Mouse (Mus musculus): ENCODE results near the gene Abca15.
"Not testable (repeated sequence)": the region's sequence is repeated elsewhere in the genome, so short reads cannot be mapped to it uniquely, and the experiment has no call there.

Abca15 gene

DNA sequence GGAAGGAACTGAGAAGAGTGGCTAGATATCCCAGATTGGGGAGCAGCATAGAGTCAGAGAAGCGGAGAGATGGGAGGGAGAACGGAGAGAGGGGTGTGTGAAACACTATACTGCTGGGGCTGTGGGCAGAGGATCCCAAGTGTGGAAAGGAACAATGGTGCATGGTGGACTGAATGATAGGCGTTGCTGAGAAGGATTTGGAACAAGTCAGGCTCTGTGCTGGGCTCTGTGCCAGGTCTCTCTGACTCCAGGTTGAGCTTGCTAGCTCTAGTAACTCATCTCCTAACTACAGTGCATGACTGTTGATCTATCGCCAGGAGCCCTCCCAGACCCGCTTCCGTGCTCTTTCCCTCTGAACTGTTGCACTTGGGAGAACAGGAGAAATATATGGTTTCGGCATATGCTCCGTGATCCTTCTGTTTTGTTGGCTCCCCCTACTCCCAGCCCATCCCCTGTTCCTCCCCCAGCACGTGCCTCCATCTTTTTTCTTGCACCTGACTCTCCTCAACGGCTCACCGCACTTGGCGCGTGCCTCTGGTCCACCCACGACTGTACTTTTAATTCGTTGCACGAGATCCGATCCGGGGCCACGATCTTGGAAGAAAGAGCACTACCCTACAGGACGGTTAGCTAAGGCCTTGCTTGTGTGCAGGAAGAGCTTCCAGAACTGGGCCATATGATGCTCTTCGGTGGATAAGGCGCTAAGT is at the start of gene Abca15:
TSS of gene Abca15 (plus strand) at position 584 of the 707 bp plus-strand sequence.
- DNase-seq = no peak

DNA sequence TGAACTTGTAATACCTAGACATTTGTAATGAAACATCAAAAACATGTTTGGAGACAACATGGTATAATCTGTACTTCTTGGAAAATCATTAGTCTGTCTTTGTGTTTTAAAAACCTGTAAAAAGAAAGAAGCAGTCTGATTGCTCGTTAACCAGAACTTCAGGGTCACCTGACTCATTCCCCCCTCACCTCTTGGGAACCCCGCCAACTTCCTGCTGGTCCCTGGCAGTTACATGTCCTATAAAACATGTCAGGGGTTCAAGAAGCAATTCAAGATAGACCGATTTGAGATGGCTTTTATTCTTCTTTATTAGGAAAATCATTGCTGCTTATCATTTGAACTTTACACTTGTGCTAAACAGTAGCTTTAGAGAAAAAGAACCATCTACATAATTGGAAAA is 43.2 kb upstream of the Abca15 start:
- DNase-seq = no peak

DNA sequence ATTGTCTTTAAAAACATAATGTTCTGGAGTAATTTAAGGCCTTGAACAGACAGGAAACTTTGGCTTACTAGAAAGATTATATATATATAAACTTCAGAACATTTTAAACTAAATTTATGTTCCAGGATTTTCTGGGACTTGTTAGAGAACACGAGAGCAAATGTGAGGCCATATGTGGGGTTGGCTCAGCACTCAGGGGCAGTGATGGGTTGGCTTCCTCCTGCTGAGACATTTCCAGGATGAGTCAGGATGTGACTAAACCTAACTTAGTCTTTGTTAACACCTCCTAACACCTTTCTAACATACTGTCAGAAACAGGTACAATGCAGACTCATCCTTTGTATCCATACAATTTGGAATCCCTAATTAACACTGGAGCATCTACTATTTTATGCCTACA is 12.4 kb upstream of the Abca15 start:
- DNase-seq = no peak

DNA sequence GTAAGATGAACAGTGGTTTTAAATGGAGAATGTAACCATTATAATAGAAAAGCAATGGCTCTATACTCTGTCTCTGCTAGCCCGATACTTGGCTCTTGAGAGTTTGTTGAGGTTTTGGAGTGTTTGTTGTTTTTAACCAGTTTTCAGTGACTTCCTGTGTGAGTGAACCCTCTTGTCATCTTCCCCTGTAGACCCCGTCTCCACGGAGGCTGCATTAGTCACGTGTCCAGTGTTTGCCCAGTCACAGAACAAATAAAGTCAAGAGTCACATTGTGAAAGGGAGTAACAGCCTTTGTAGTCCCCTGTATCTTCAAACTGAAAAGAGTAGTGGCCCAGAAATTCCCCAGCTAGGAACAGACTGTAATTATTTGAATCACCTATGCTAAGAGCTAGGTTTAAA is 5.5 kb upstream of the Abca15 start:
- peak in 1 of 2 experiments; percentile 40 for DNase-seq

DNA sequence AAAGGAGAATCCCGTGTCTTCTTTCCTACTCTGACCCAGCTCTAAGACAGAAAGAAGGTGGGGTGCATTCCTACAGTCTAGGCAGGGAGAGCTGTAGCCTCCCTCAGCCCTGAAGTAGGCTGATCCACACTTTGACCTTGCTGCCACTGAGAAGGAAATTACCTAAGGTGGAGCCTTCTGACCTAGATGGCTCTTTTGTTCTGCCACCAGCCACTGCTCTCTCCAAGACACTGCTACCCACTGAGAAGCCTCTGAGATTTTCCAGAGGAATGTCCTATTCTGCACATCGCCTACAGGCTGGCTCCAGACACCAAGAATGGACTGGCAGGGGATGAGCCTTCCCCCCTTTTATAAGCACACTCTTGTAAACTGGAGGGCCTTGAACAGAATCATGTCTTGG is 2.6 kb upstream of the Abca15 start:
- DNase-seq = not testable (repeated sequence)

DNA sequence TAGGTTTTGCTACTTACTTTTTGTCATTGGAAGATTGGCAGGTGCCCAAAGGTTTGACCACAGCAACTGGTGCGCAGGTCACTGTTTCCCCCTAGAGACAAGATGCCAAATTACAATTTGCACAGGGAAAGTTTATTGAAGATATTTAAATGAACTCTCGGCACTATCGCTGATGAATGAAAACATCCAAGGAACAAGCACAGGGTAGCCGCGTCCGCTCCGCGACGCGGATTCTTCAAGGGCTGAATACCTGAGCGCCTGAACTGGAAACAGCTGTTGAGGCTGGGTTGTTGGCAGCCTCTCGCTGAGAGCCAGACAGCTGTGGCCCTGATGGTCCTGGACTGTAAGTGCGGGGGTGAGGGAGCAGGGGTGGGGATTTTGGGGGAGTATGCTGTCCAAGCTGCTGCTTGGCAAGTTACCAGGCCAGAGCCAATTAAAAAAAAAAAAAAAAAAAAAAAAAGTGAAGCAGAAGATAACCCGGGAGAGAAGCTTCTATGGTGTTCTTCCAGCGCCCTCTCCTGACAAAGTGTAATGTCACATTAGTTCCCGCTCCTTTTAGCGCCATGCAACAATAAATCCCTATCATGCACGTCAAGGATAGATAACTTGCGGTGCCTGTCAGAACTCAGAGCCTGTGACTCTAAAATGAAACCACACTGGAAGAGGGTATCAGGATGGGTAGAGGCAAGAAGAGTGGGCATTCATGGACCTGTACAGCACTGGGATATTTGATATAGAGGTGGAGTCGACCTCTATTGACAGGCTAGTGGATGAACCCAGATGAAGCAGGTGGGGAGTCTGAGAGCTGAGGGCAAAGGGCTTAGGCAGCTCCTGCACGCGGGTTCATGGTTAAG is 1.0 kb upstream of the Abca15 start:
- peak; percentile 23 to 27 for DNase-seq

DNA sequence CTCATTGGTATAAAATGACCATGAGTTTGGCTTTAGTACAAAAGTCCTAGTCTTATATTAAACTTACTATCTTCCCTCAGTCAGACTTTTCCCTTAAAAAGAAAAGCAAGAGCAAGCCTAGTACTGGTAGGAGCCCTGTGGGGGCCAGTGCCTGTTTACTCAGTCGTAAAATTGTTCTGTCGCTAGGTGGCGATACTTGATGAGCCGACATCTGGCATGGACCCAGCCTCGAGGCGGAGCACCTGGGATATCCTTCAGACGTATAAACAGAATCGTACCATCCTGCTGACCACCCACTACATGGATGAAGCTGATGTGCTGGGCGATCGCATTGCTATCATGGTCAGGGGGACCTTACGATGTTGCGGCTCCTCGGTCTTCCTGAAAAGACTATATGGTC is 32.7 kb downstream of the Abca15 start:
- no peak for DNase-seq

DNA sequence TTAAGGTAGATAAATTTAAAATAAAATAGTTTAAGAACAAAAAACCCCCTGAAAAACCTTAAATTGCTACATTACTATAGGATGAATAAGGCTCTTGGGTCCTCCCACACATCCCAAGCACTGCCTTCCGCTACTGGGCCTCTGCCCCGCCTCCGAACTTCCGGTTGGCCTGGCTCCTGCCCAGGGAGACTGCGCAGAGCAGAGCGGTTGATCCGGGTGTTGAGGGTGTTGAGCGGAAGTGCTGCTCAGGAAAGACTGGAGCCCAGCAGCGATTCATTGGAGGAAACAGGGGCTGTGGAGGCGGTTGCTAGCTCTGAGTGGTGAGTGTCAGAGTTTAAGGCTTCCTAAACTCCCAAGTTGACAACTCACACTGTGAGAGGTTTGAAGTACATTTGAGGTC is 81.0 kb downstream of the Abca15 start, which contains the start of gene Abca16:
TSS of gene Abca16 (plus strand) at position 201 of the 400 bp plus-strand sequence.
- no peak for DNase-seq

DNA sequence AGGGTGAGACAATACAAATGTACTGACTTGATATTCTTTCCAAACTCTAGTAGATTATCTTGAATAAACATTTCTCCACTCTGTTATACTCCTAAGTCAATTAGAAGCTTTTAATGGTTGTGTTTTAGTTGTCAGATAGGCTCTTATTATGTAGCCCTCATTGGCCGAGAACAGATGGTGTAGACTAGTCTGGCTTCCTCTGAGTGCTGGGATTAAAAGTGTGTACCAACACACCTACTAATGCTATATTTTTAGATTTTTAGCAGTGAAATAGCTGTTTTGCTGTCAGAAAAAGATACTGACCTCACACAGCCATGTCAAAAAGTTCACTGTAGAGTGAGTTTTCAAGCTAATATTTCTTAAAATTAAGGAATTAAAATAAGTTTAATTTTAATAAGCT is 83.9 kb downstream of the Abca15 start:
- no peak for DNase-seq

DNA sequence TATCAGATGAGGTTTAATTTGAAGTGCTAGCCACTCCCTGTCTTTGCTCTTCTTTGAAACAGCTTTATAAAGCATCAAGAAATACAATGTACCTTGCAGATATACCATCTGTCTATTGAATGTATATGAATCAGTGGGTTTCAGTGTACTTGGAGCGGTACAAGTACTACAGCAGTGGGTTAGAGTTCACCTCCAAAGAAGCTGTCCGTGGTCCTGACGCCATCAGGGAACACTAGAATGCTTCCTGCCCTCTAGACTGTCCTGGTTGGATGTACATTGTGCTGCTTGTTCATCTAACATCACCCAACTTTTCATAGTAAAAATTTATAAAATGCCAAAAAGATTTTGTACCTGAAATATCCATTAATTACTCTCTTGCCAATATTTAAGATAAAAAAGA is 98.2 kb downstream of the Abca15 start:
- no peak for DNase-seq

DNA sequence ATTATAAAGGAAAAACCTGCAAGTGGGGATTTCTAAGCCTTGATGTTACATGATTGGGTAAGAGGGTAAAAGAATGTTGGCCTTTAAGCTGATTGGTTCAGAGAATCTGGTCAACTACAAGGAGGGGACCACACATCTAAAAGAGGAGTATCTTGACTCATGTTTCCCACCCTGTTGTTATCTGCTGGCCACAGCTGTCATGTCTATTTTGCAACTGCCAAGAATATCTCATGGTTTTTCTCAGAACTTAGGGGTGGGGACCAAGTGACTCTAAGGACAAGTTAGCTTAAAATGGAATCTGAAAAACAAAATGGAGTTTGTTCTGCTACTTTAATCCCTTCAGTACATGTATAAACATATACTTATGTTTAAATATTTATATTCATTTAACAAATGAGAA is 103.0 kb downstream of the Abca15 start:
- no peak for DNase-seq
